Comparison of ENCODE assay signal across 20 mouse cellular contexts in the genomic region with DNA sequence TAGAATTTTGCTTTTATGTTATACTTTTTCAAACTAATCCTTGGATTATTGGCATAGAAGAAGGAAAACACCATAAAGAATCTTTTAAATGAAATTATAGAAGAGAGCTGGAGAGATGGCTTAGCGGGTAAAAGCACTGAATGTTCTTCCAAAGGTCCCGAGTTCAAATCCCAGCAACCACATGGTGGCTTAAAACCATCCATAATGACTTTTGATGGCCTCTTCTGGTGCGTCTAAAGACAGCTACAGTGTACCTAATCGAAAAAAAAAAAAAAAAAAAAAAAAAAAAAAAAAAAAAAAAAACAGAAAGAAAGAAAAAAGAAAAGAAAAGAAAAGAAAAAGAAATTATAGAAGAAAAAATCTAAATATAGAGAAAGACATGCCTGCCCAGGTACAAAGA. TPM values are rescaled to one million over a fixed set of nuclear protein-coding genes. Genes with fewer than 3 reads are reported as not detected.
DNase-seq lines count a peak whose midpoint lies in the region; ATAC-seq and TF ChIP-seq lines count a peak whose summit lies in the region.
"Had no signal": no experiment of that assay in that cellular context is flagged by ENCODE, and none has a peak within 500 bp of the region (broad histone marks: within the 10 kb centered on the region; RNA-seq: fewer than 3 reads in every experiment).

No protein-coding gene starts in this region.

- 93% methylated on average over 4 of the region's 4 CpGs for WGBS in midbrain, embryonic 11.5 days
- 94% methylated on average over 4 of the region's 4 CpGs for WGBS in midbrain, postnatal 0 days

- H3K9me3 ChIP-seq in midbrain, embryonic 11.5 days (ENCODE audit: control insufficient read depth, low read length) = no peaks in the 10 kb centered on the region; the same call in 1 of the 2 replicates
- no peaks in the 10 kb centered on the region for H3K9me3 ChIP-seq in midbrain, postnatal 0 days (ENCODE audit: low read length)
- peaks cover 35% of the 10 kb centered on the region for H3K9me3 ChIP-seq in ES-E14 (ENCODE audit: control insufficient read depth, insufficient read depth, low read depth, low read length)

- no peaks in the 10 kb centered on the region for H3K27me3 ChIP-seq in midbrain, embryonic 11.5 days (ENCODE audit: control insufficient read depth, insufficient read depth, low read length)
- no peaks in the 10 kb centered on the region for H3K27me3 ChIP-seq in midbrain, postnatal 0 days (ENCODE audit: insufficient read depth, low read length)
- H3K27me3 ChIP-seq: CH12.LX, Patski had no signal

- no peak for TF ChIP-seq CTCF in midbrain, postnatal 0 days (IDR thresholded peaks at IDR 0.05)

- no peak for ATAC-seq in midbrain, embryonic 11.5 days (ENCODE audit: low FRiP score)
- ATAC-seq in midbrain, postnatal 0 days (ENCODE audit: low FRiP score) = no peak
- ATAC-seq: activated CD4-positive, CD25-positive, alpha-beta regulatory T cell, adult 4 months; CD4-positive, CD25-positive, alpha-beta regulatory T cell, adult 4 months; Patski had no signal

- peak; percentile 53 for DNase-seq in midbrain, embryonic 11.5 days (ENCODE audit: low spot score, missing footprints)
- no peak for DNase-seq in midbrain, postnatal 0 days (ENCODE audit: low spot score)
- DNase-seq in ES-E14 (ENCODE audit: low read depth, low spot score) = no peak
- DNase-seq in left cerebral cortex, postnatal 4 days = no peak
- DNase-seq: adrenal gland, adult 2 months; adrenal gland, adult 8-10 months; adrenal gland, postnatal 10 days; adrenal gland, postnatal 14 days; adrenal gland, postnatal 25 days; adrenal gland, postnatal 36 days; B cell, adult 2 months; cerebellum, adult 11 months; cerebellum, adult 11-12 months; cerebellum, adult 18-20 months; cerebellum, adult 2 months had no signal

- in situ Hi-C loops in ES-E14 (cut with MboI; ENCODE audit: low sequenced_read_pairs in 2 of 2, unreplicated experiment in 2 of 2) = no loop called here

- intact Hi-C loops in left cerebral cortex, postnatal 4 days (cut with DNase I) = no loop called here

- no peak overlapping the region for H3K4me2 ChIP-seq in midbrain, embryonic 11.5 days
- no peak overlapping the region for H3K4me2 ChIP-seq in midbrain, postnatal 0 days (ENCODE audit: low read depth, low read length, poor library complexity, severe bottlenecking)

- no peak overlapping the region for H3K27ac ChIP-seq in midbrain, embryonic 11.5 days (ENCODE audit: low read depth, low read length)
- no peak overlapping the region for H3K27ac ChIP-seq in midbrain, postnatal 0 days (ENCODE audit: low read depth, low read length)
- no peak overlapping the region for H3K27ac ChIP-seq in ES-E14 (ENCODE audit: insufficient read depth, low read depth, low read length, poor library complexity, severe bottlenecking)

- H3K36me3 ChIP-seq in midbrain, embryonic 11.5 days (ENCODE audit: control insufficient read depth, insufficient read depth, low read length) = no peaks in the 10 kb centered on the region
- no peaks in the 10 kb centered on the region for H3K36me3 ChIP-seq in midbrain, postnatal 0 days (ENCODE audit: insufficient read depth, low read length)
- H3K36me3 ChIP-seq in ES-E14 (ENCODE audit: control insufficient read depth, insufficient read depth, low read length, poor library complexity, severe bottlenecking) = peaks cover 3% of the 10 kb centered on the region
- H3K36me3 ChIP-seq: G1E had no signal

- no peak overlapping the region for H3K9ac ChIP-seq in midbrain, embryonic 11.5 days (ENCODE audit: low read length)
- no peak overlapping the region for H3K9ac ChIP-seq in midbrain, postnatal 0 days (replicated peaks; ENCODE audit: low read length, poor library complexity, severe bottlenecking)
- H3K9ac ChIP-seq in ES-E14 (ENCODE audit: insufficient read depth, low read depth, low read length, poor library complexity, severe bottlenecking) = no peak overlapping the region

- no peaks in the 10 kb centered on the region for H3K4me1 ChIP-seq in midbrain, embryonic 11.5 days (ENCODE audit: control insufficient read depth, insufficient read depth, low read length)
- H3K4me1 ChIP-seq in midbrain, postnatal 0 days (ENCODE audit: insufficient read depth, low read length) = no peaks in the 10 kb centered on the region
- no peaks in the 10 kb centered on the region for H3K4me1 ChIP-seq in ES-E14 (ENCODE audit: control insufficient read depth in 2 of 2, insufficient read depth in 2 of 2, low read length in 2 of 2, poor library complexity in 1 of 2)

- no peak overlapping the region for H3K4me3 ChIP-seq in midbrain, embryonic 11.5 days (ENCODE audit: low read depth, low read length)
- H3K4me3 ChIP-seq in midbrain, postnatal 0 days (ENCODE audit: low read depth, low read length) = no peak overlapping the region
- no peak overlapping the region for H3K4me3 ChIP-seq in ES-E14 (ENCODE audit: insufficient read depth in 1 of 2, low read depth in 1 of 2, low read length in 2 of 2, poor library complexity in 1 of 2, severe bottlenecking in 1 of 2)

TF ChIP-seq in ES-E14, 5 proteins besides CTCF, POLR2A, EP300 and RAD21:
- TF ChIP-seq ZNF384 (IDR thresholded peaks at IDR 0.05; ENCODE audit: low read depth, low read length) (peak; percentile 85), MAFK (IDR thresholded peaks at IDR 0.05; ENCODE audit: insufficient read depth, low read depth, low read length) (no peak), ZC3H11A (IDR thresholded peaks at IDR 0.05; ENCODE audit: borderline replicate concordance, low read depth, low read length) (no peak)

RNA-seq across cellular contexts. Expression of a gene that starts 23.9 kb away (rescaled TPM):
- 16.7 and 20.3 TPM in 2 replicates for polyA plus RNA-seq in midbrain, embryonic 11.5 days (2014; fragmentation: Nextera tagmentation; extraction: Ambion mirVana)
- 89.8 and 104 TPM in 2 replicates for total RNA-seq in midbrain, postnatal 0 days (2014; rRNA removed)
- 17.3 and 17.4 TPM in 2 replicates for polyA plus RNA-seq in midbrain, postnatal 0 days (2015; fragmentation: Nextera tagmentation; extraction: Ambion mirVana)
- total RNA-seq in ES-E14 (2012; rRNA removed) = 46.3 and 51.0 TPM in 2 replicates
- total RNA-seq in left cerebral cortex, postnatal 4 days (2021) = 10 to 100 TPM; 88.1 to 90.1 TPM
